Mouse (Mus musculus) limb, embryonic 14.5 days (tissue): ENCODE measurements at regions not wholly inside any gene's neighbourhood (a gene's known extent, or its start where the extent isn't known, plus 50 kb on each side); places are given as distances from the start of the nearest gene placed in this dataset.

Experiments
- ATAC-seq: fragments of 200-750 bp; cut with Nextera tagmentation; 2 replicates; pipeline ENCODE4 v1.8.0; 2017; ENCODE audit warnings: low read depth, moderate number of reproducible peaks, moderate TSS enrichment; ENCODE audit not compliant: low FRiP score
- DNase-seq: peaks from one replicate; pipeline ENCODE4 v3.0.0-alpha.2; 2015; ENCODE audit warnings: low spot score
- H3K27ac ChIP-seq: fragments of 300-500 bp; sonication (generic); replicated peaks from 2 replicates; pipeline ENCODE4 v1.5.1; 2014; ENCODE audit warnings: low read depth, mild to moderate bottlenecking, low read length, moderate library complexity, mixed read lengths
- H3K27me3 ChIP-seq: fragments of 300-500 bp; sonication (generic); 2 replicates; pipeline ENCODE4 v1.6.1; 2014; ENCODE audit warnings: low read length, mixed read lengths; ENCODE audit not compliant: control insufficient read depth, insufficient read depth
- H3K36me3 ChIP-seq: fragments of 300-500 bp; sonication (generic); 2 replicates; pipeline ENCODE4 v1.6.1; 2014; ENCODE audit warnings: mild to moderate bottlenecking, low read length, moderate library complexity, mixed read lengths; ENCODE audit not compliant: control insufficient read depth, insufficient read depth
- H3K4me1 ChIP-seq: fragments of 300-500 bp; sonication (generic); 2 replicates; pipeline ENCODE4 v1.6.1; 2014; ENCODE audit warnings: antibody characterized with exemption, low read length, mixed read lengths; ENCODE audit not compliant: control insufficient read depth, insufficient read depth
- H3K4me2 ChIP-seq: fragments of 300-500 bp; sonication (generic); replicated peaks from 2 replicates; pipeline ENCODE4 v1.6.1; 2014; ENCODE audit warnings: low read depth, mild to moderate bottlenecking, low read length, moderate library complexity; ENCODE audit not compliant: severe bottlenecking
- H3K4me3 ChIP-seq: fragments of 300-500 bp; sonication (generic); replicated peaks from 2 replicates; pipeline ENCODE4 v1.5.1; 2014; ENCODE audit warnings: low read length
- H3K9ac ChIP-seq: fragments of 300-500 bp; sonication (generic); 2 replicates; pipeline ENCODE4 v1.6.1; 2014; ENCODE audit warnings: mild to moderate bottlenecking, low read depth, low read length, moderate library complexity; ENCODE audit not compliant: severe bottlenecking
- H3K9me3 ChIP-seq: fragments of 300-500 bp; sonication (generic); 2 replicates; pipeline ENCODE4 v1.6.1; 2016; ENCODE audit warnings: low read length; ENCODE audit not compliant: control insufficient read depth
- POLR2A ChIP-seq: fragments of 200-500 bp; IDR thresholded peaks from 2 replicates; pipeline ENCODE4 v1.8.0; 2012; ENCODE audit warnings: inconsistent platforms, mild to moderate bottlenecking, moderate library complexity, borderline replicate concordance; ENCODE audit not compliant: insufficient read depth, insufficient read length; ENCODE audit errors: extremely low read depth
- WGBS: fragments of 180-500 bp; shearing (Covaris S2); extraction: QIAGEN DNeasy Blood & Tissue Kit; methylation state at CpG from one replicate; pipeline ENCODE4 v1.1.7; 2014; 5-methylcytosine and 5-hydroxymethylcytosine counted together

- Histone ChIP-seq H3K9ac (no peak overlapping the region), H3K27me3 (no peaks in the 10 kb centered on the region), H3K27ac (no peak overlapping the region), H3K4me2 (no peak overlapping the region), H3K4me1 (peaks cover 5% of the 10 kb centered on the region; the same call in 1 of the 2 replicates), H3K36me3 (no peaks in the 10 kb centered on the region), H3K9me3 (no peaks in the 10 kb centered on the region), H3K4me3 (no peak overlapping the region)
- DNase-seq (peak; percentile 94), ATAC-seq (no peak)
- TF ChIP-seq POLR2A: no peak
- WGBS: 30% methylated on average over 11 of the region's 11 CpGs
These were observed 192.6 kb downstream of the Gsdmc2 start for GRCm38 (mm10) chr15:63652216-63652961.

DNA sequence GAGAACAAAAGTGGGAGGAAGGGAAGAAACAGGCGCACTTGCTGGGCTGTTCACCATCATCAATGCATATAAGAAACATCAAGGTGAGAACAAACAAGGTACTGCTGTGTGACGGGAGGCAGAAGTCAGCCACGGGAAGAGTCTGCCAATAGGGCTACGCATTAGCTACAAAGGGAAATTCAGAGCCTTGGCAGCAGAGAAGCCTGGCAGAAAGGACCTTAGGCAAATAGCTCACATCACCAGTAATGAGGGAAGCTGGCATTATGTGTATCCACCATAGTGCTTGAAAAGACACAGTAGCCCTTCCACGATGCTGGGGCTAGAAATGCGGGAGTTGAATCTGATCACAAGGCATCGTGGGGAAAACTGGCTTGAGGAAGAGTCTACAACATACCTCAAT, 193.9 kb downstream of the Gsdmc2 start:
- 78% methylated on average over 7 of the region's 7 CpGs for WGBS
- no peak for DNase-seq
- peaks cover 5% of the 10 kb centered on the region; the same call in 1 of the 2 replicates for H3K4me1 ChIP-seq
- no peaks in the 10 kb centered on the region for H3K27me3 ChIP-seq
- TF ChIP-seq POLR2A: no peak
- ATAC-seq: no peak
- no peaks in the 10 kb centered on the region for H3K36me3 ChIP-seq
- no peak overlapping the region for H3K4me2 ChIP-seq
- H3K9me3 ChIP-seq: no peaks in the 10 kb centered on the region
- H3K27ac ChIP-seq: no peak overlapping the region
- H3K4me3 ChIP-seq: no peak overlapping the region
- no peak overlapping the region for H3K9ac ChIP-seq

- ATAC-seq: no peak; the same call in 1 of the 2 replicates
These were observed 196.6 kb downstream of the Gsdmc2 start for GRCm38 (mm10) chr15:63648142-63648989.

GRCm38 (mm10) chr15:63624814-63625213, 220.2 kb downstream of the Gsdmc2 start:
- H3K36me3 ChIP-seq: no peaks in the 10 kb centered on the region
- ATAC-seq: no peak
- no peaks in the 10 kb centered on the region for H3K4me1 ChIP-seq
- H3K4me3 ChIP-seq: no peak overlapping the region
- no peak for TF ChIP-seq POLR2A
- H3K9ac ChIP-seq: no peak overlapping the region
- H3K27ac ChIP-seq: no peak overlapping the region
- no peaks in the 10 kb centered on the region for H3K9me3 ChIP-seq
- no peak overlapping the region for H3K4me2 ChIP-seq
- no peak for DNase-seq
- no peaks in the 10 kb centered on the region for H3K27me3 ChIP-seq

More at GRCm38 (mm10) chr15:63648142-63648989, 196.6 kb downstream of the Gsdmc2 start:
- no peak for TF ChIP-seq POLR2A
- peaks cover 5% of the 10 kb centered on the region; the same call in 1 of the 2 replicates for H3K4me1 ChIP-seq
- no peaks in the 10 kb centered on the region for H3K27me3 ChIP-seq
- H3K4me3 ChIP-seq: no peak overlapping the region
- H3K9me3 ChIP-seq: no peaks in the 10 kb centered on the region
- no peak for DNase-seq
- no peak overlapping the region for H3K4me2 ChIP-seq
- 74% methylated on average over 12 of the region's 12 CpGs for WGBS
- no peak overlapping the region for H3K27ac ChIP-seq
- H3K36me3 ChIP-seq: no peaks in the 10 kb centered on the region
- H3K9ac ChIP-seq: no peak overlapping the region

DNA sequence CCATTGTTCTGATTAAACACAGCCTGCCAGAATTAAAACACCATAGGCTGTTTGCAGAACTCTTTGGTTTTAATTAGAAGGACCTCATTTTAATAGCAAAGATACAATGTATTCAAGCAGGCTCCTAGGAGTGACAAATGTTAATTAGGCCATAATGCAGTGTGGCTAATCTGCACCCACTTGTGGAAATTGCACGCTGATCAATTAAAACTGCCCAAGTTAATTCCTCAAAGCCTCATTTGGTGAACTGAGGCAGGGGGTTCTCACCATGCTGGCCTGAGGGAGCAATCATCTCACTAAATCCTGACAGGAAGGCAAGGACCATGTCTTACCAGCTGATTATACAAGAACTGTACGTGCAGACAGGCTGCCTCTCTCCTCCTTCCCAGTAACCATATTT, 220.7 kb downstream of the Gsdmc2 start:
- no peak for DNase-seq
- no peaks in the 10 kb centered on the region for H3K4me1 ChIP-seq
- no peak overlapping the region for H3K4me3 ChIP-seq
- no peak overlapping the region for H3K9ac ChIP-seq
- no peaks in the 10 kb centered on the region for H3K9me3 ChIP-seq
- H3K27me3 ChIP-seq: no peaks in the 10 kb centered on the region
- no peaks in the 10 kb centered on the region for H3K36me3 ChIP-seq
- H3K27ac ChIP-seq: no peak overlapping the region
- TF ChIP-seq POLR2A: no peak
- 38% methylated on average over 2 of the region's 2 CpGs for WGBS
- no peak overlapping the region for H3K4me2 ChIP-seq
- ATAC-seq: no peak
